Mouse (Mus musculus): ENCODE measurements around the gene Yy1. TPM values are rescaled to one million over a fixed set of nuclear protein-coding genes. Genes with fewer than 3 reads are reported as not detected.

The Yy1 gene
- polyA plus RNA-seq, 1 experiment = 9.3 TPM

- 68% methylated on average over 4 of the region's 4 CpGs for WGBS
- DNase-seq (ENCODE audit: low read depth, low spot score) = no peak
Measured at GRCm38 (mm10) chr12:108849488-108850022, 56.8 kb downstream of the Yy1 start.

GRCm38 (mm10) chr12:108850129-108850528, 57.4 kb downstream of the Yy1 start:
- DNase-seq (ENCODE audit: low read depth, low spot score) = no peak
- WGBS = 54% methylated on average over 8 of the region's 8 CpGs

- WGBS = 87% methylated on average over 8 of the region's 8 CpGs
Measured at GRCm38 (mm10) chr12:108850886-108851285, 58.1 kb downstream of the Yy1 start.

GRCm38 (mm10) chr12:108852822-108853221, 60.0 kb downstream of the Yy1 start:
- 88% methylated on average over 8 of the region's 8 CpGs for WGBS

More at GRCm38 (mm10) chr12:108850886-108851285, 58.1 kb downstream of the Yy1 start:
- DNase-seq (ENCODE audit: low read depth, low spot score) = no peak

GRCm38 (mm10) chr12:108855081-108855480, 62.3 kb downstream of the Yy1 start:
- DNase-seq (ENCODE audit: low read depth, low spot score) = no peak
- 68% methylated on average over 10 of the region's 10 CpGs for WGBS

More at GRCm38 (mm10) chr12:108852822-108853221, 60.0 kb downstream of the Yy1 start:
- DNase-seq (ENCODE audit: low read depth, low spot score) = no peak

- DNase-seq (ENCODE audit: low read depth, low spot score) = no peak
- 85% methylated on average over 8 of the region's 8 CpGs for WGBS
Measured at GRCm38 (mm10) chr12:108856186-108856585, 63.4 kb downstream of the Yy1 start.

- DNase-seq (ENCODE audit: low read depth, low spot score) = no peak
- 76% methylated on average over 7 of the region's 7 CpGs for WGBS
Measured at GRCm38 (mm10) chr12:108857109-108857508, 64.3 kb downstream of the Yy1 start.

- no peak for DNase-seq (ENCODE audit: low read depth, low spot score)
- WGBS = 71% methylated on average over 7 of the region's 7 CpGs
Measured at GRCm38 (mm10) chr12:108857589-108858184, 64.9 kb downstream of the Yy1 start.

- DNase-seq (ENCODE audit: low read depth, low spot score) = no peak
- 84% methylated on average over 5 of the region's 5 CpGs for WGBS
Measured at GRCm38 (mm10) chr12:108858486-108858885, 65.7 kb downstream of the Yy1 start.

- WGBS = 32% methylated on average over 6 of the region's 6 CpGs
- DNase-seq (ENCODE audit: low read depth, low spot score) = no peak
Measured at GRCm38 (mm10) chr12:108865007-108865494, 72.3 kb downstream of the Yy1 start.

- DNase-seq (ENCODE audit: low read depth, low spot score) = no peak
- WGBS = 75% methylated on average over 2 of the region's 2 CpGs
Measured at GRCm38 (mm10) chr12:108869575-108869974, 76.8 kb downstream of the Yy1 start.

Other genes starting within 250 kb of the Yy1 start
- 26.9 and 27.2 TPM in 2 replicates for gene Evl, start 238.3 kb upstream of the Yy1 start, polyA plus RNA-seq (2012; rRNA removed)
- 313 and 341 TPM in 2 replicates for gene Degs2, start 90.7 kb upstream of the Yy1 start, polyA plus RNA-seq (2012; rRNA removed)
- 4.0 and 6.5 TPM in 2 replicates for gene Slc25a29, start 42.9 kb downstream of the Yy1 start, polyA plus RNA-seq (2012; rRNA removed)
- gene Slc25a47, start 43.1 kb downstream of the Yy1 start, polyA plus RNA-seq (2012; rRNA removed) = 7.7 and 8.0 TPM in 2 replicates
- 5.5 and 9.4 TPM in 2 replicates for gene Wdr25, start 100.7 kb downstream of the Yy1 start, polyA plus RNA-seq (2012; rRNA removed)
- gene Wars, start 101.2 kb downstream of the Yy1 start, polyA plus RNA-seq (2012; rRNA removed) = 123 and 126 TPM in 2 replicates

Data from large intestine, adult 2 months (tissue).